Mouse (Mus musculus) limb, embryonic 13.5 days (tissue): ENCODE results near the gene Vps11. TPM values are rescaled to one million over a fixed set of nuclear protein-coding genes. Genes with fewer than 3 reads are reported as not detected.
"Not testable (repeated sequence)": the region's sequence is repeated elsewhere in the genome, so short reads cannot be mapped to it uniquely, and the experiment has no call there.

Experiments
- ATAC-seq: fragments of 200-750 bp; cut with Nextera tagmentation; 2 replicates; pipeline ENCODE4 v1.8.0; 2017; ENCODE audit warnings: low read depth, moderate number of reproducible peaks, moderate TSS enrichment; ENCODE audit not compliant: low FRiP score
- H3K27ac ChIP-seq: fragments of 300-500 bp; sonication (generic); 2 replicates; pipeline ENCODE4 v1.5.1; 2015; ENCODE audit warnings: inconsistent platforms, mild to moderate bottlenecking, moderate library complexity
- H3K27me3 ChIP-seq: fragments of 300-500 bp; sonication (generic); 2 replicates; pipeline ENCODE4 v1.6.1; 2015; ENCODE audit warnings: mild to moderate bottlenecking, inconsistent platforms
- H3K36me3 ChIP-seq: fragments of 300-500 bp; sonication (generic); 2 replicates; pipeline ENCODE4 v1.6.1; 2015; ENCODE audit warnings: inconsistent platforms, mild to moderate bottlenecking, moderate library complexity
- H3K4me1 ChIP-seq: fragments of 300-500 bp; sonication (generic); 2 replicates; pipeline ENCODE4 v1.6.1; 2015; ENCODE audit warnings: inconsistent platforms
- H3K4me2 ChIP-seq: fragments of 300-500 bp; sonication (generic); replicated peaks from 2 replicates; pipeline ENCODE4 v1.6.1; 2015; ENCODE audit warnings: inconsistent platforms, mild to moderate bottlenecking, moderate library complexity
- H3K4me3 ChIP-seq: fragments of 300-500 bp; sonication (generic); 2 replicates; pipeline ENCODE4 v1.5.1; 2015; ENCODE audit warnings: moderate library complexity, mild to moderate bottlenecking, inconsistent platforms
- H3K9ac ChIP-seq: fragments of 300-500 bp; sonication (generic); 2 replicates; pipeline ENCODE4 v1.6.1; 2015; ENCODE audit warnings: mild to moderate bottlenecking, inconsistent platforms
- H3K9me3 ChIP-seq: fragments of 300-500 bp; sonication (generic); 2 replicates; pipeline ENCODE4 v1.6.1; 2016; ENCODE audit warnings: inconsistent platforms
- WGBS: fragments of 180-500 bp; shearing (Covaris S2); methylation state at CpG from one replicate; pipeline ENCODE4 v1.1.7; 2015; 5-methylcytosine and 5-hydroxymethylcytosine counted together
- polyA plus RNA-seq: library from polyadenylated mRNA; unstranded; fragments of >200 nt; fragmentation: Nextera tagmentation; extraction: Ambion mirVana; gene quantifications from 2 replicates; pipeline ENCODE4 v1.2.1, GENCODE M21; 2015

Vps11 gene
- polyA plus RNA-seq, 1 experiment from 2014 or later, result 28.9 TPM

DNA sequence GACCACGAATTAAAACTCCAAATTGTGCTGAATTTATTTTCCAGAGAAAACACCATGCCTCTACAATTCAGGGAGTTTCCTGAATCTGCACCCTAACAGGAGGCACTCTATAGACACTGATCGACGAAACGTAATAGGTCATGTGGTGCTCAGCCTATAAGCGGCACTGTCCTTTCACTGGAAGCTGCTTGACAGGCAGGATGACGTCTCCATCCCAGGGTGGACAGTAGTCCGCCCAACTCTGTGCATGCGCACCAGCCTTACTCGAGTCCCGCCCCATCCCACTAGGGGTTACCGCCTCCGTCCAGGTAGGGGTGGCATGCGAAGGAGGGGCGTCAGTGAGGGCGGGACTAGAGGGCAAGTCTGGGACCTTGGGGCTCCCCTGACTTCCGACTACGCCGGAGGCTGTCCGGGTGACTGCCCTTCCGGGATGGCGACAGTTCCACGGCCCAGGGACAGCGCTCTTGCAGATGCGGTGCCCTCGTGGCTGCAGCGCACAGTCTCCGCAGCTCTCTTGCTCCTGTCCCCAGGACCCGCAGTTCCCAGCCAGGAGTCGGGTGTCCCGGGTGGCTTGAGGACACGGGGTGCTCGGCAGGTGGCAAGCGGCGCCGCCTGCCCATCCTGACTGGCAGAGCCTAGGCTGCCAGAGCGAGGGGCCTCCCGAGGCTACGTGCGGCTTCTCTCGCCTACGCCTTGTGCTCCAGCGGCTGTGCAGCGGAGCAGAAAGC lies 35.4 kb upstream of the Vps11 start, which contains the start of gene Slc37a4:
Gene Slc37a4 (plus strand): TSS at position 169 of the 728 bp plus-strand sequence.
- ATAC-seq, result peak; percentile 99
- Histone ChIP-seq H3K4me2 (peak within 1 kb of the TSS; percentile 98), H3K4me3 (peak within 1 kb of the TSS; percentile 72), H3K27me3 (peaks cover 14% of the 10 kb centered on the region), H3K9ac (peak within 1 kb of the TSS; percentile 82), H3K36me3 (peaks cover 33% of the 10 kb centered on the region), H3K9me3 (no peaks in the 10 kb centered on the region), H3K4me1 (peaks cover 14% of the 10 kb centered on the region), H3K27ac (peak within 1 kb of the TSS; percentile 72; the same call in 1 of the 2 replicates)
- under 1% methylated on average over 43 of the region's 43 CpGs for WGBS

GRCm38 (mm10) chr9:44391466-44391865 lies 30.0 kb upstream of the Vps11 start:
- Histone ChIP-seq H3K4me1 (no peaks in the 10 kb centered on the region), H3K4me2 (no peak overlapping the region), H3K9ac (no peak overlapping the region), H3K27ac (no peak overlapping the region), H3K4me3 (no peak overlapping the region), H3K27me3 (no peaks in the 10 kb centered on the region), H3K36me3 (peaks cover 60% of the 10 kb centered on the region), H3K9me3 (no peaks in the 10 kb centered on the region)
- WGBS, result 36% methylated on average over 4 of the region's 4 CpGs
- no peak for ATAC-seq

GRCm38 (mm10) chr9:44389273-44389672 lies 27.8 kb upstream of the Vps11 start:
- Histone ChIP-seq H3K4me1 (no peaks in the 10 kb centered on the region), H3K4me2 (no peak overlapping the region), H3K9ac (no peak overlapping the region), H3K4me3 (no peak overlapping the region), H3K36me3 (peaks cover 82% of the 10 kb centered on the region), H3K27me3 (no peaks in the 10 kb centered on the region), H3K9me3 (no peaks in the 10 kb centered on the region), H3K27ac (no peak overlapping the region)
- no peak for ATAC-seq
- 63% methylated on average over 8 of the region's 8 CpGs for WGBS

DNA sequence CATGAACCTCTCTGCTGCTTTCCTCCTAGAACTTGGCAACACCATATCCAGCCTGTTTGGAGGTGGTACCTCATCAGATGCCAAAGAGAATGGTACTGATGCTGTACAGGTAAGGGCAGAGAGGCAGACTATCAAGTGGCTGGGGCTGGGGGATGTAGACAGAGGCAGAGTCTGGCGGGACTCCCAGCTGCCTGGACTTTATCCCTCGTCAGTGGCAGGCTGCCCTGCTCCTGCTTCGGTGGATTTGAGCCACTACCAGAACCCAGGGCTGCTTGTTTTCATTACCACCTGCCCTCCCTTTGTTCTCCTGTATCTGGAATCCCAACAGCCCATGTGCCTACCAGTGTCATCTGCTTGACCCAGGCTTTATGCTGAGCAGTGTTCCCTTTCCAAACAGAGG lies 25.8 kb upstream of the Vps11 start:
- Histone ChIP-seq H3K4me3 (no peak overlapping the region), H3K9ac (peak overlapping the region; percentile 2; the same call in 1 of the 2 replicates), H3K4me1 (no peaks in the 10 kb centered on the region), H3K27me3 (no peaks in the 10 kb centered on the region), H3K4me2 (no peak overlapping the region), H3K9me3 (no peaks in the 10 kb centered on the region), H3K36me3 (peaks cover 96% of the 10 kb centered on the region), H3K27ac (no peak overlapping the region)
- no peak for ATAC-seq
- WGBS, result 73% methylated on average over 3 of the region's 3 CpGs

- Histone ChIP-seq H3K4me3 (no peak overlapping the region), H3K9ac (no peak overlapping the region), H3K27ac (no peak overlapping the region), H3K4me1 (peaks cover 14% of the 10 kb centered on the region), H3K4me2 (no peak overlapping the region), H3K36me3 (peaks cover 91% of the 10 kb centered on the region), H3K9me3 (no peaks in the 10 kb centered on the region), H3K27me3 (no peaks in the 10 kb centered on the region)
- WGBS, result 88% methylated on average over 13 of the region's 13 CpGs
- ATAC-seq, result no peak
Observed at GRCm38 (mm10) chr9:44384596-44384995, 23.1 kb upstream of the Vps11 start.

DNA sequence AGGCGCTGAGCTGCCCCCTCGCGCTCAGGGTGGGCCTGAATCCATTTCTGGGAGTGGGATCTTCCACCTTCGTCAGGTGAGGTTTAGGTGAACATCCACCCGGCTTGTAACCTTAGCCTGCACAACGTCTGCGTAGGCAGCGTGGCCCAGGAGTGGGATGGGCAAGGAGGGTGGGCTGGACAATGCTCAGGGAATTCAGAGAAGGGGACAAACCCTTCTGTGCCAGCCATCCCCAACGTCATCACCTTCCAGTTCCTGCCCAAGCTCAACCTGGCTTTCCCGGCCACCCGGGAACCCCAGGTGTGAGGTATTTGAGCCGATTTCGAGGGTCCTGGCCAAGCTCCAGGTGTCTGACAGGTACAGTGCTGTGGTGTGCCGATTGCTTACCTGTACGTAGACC lies 18.4 kb upstream of the Vps11 start:
- H3K36me3 ChIP-seq, result peaks cover 44% of the 10 kb centered on the region
- H3K4me3 ChIP-seq, result peak overlapping the region; percentile 93
- peaks cover 18% of the 10 kb centered on the region for H3K4me1 ChIP-seq
- H3K27ac ChIP-seq, result peak overlapping the region; percentile 84; the same call in 1 of the 2 replicates
- WGBS, result 7% methylated on average over 15 of the region's 15 CpGs
- ATAC-seq, result peak; percentile 37; the same call in 1 of the 2 replicates
- peak overlapping the region; percentile 96 for H3K9ac ChIP-seq
- H3K9me3 ChIP-seq, result no peaks in the 10 kb centered on the region
- H3K4me2 ChIP-seq, result peak overlapping the region; percentile 98
- H3K27me3 ChIP-seq, result no peaks in the 10 kb centered on the region

GRCm38 (mm10) chr9:44379054-44379834 lies 17.8 kb upstream of the Vps11 start, which contains the start of gene Hyou1:
Hyou1 (plus strand) TSS chr9:44379490.
- ATAC-seq, result peak; percentile 98
- Histone ChIP-seq H3K27ac (peak within 1 kb of the TSS; percentile 84), H3K4me1 (peaks cover 18% of the 10 kb centered on the region), H3K9me3 (no peaks in the 10 kb centered on the region), H3K4me2 (peak within 1 kb of the TSS; percentile 98), H3K4me3 (peak within 1 kb of the TSS; percentile 93), H3K27me3 (no peaks in the 10 kb centered on the region), H3K36me3 (peaks cover 37% of the 10 kb centered on the region), H3K9ac (peak within 1 kb of the TSS; percentile 96)
- WGBS, result under 1% methylated on average over 82 of the region's 83 CpGs

GRCm38 (mm10) chr9:44378153-44378730 lies 16.8 kb upstream of the Vps11 start:
- 0 out of 2 replicates have a peak overlapping the region, but pooled peaks have one; percentile 58 for H3K27ac ChIP-seq
- H3K4me3 ChIP-seq, result peak overlapping the region; percentile 93

GRCm38 (mm10) chr9:44377335-44377734 lies 15.9 kb upstream of the Vps11 start:
- not testable (repeated sequence) for ATAC-seq

More at GRCm38 (mm10) chr9:44378153-44378730, 16.8 kb upstream of the Vps11 start:
- H3K4me2 ChIP-seq, result peak overlapping the region; percentile 98
- no peak for ATAC-seq
- H3K27me3 ChIP-seq, result no peaks in the 10 kb centered on the region
- H3K9ac ChIP-seq, result peak overlapping the region; percentile 76
- H3K9me3 ChIP-seq, result no peaks in the 10 kb centered on the region
- peaks cover 27% of the 10 kb centered on the region for H3K36me3 ChIP-seq
- peaks cover 18% of the 10 kb centered on the region for H3K4me1 ChIP-seq
- 90% methylated on average over 5 of the region's 5 CpGs for WGBS

DNA sequence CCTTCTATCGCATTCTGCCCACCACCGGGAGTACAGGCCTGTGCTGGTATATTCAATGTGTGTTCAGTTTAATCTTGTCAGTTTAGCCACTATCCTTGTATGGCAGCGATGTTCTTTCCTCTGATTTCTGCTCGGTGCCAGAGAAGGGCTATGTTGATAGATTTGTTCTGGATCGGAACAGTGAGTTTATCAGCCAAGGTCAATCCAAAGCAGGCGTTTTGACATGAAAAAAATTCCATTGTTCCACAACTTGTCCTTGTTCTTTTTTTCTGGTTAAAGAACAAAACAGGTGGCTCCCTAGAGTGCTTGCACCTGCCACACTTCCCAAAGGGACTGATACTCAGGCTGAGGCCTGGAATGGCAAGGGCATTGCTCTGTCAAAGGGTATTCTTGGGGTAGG lies 14.7 kb upstream of the Vps11 start:
- Histone ChIP-seq H3K9me3 (no peaks in the 10 kb centered on the region), H3K4me1 (peaks cover 18% of the 10 kb centered on the region), H3K27ac (no peak overlapping the region), H3K36me3 (peaks cover 6% of the 10 kb centered on the region), H3K27me3 (no peaks in the 10 kb centered on the region), H3K4me2 (no peak overlapping the region), H3K4me3 (no peak overlapping the region), H3K9ac (no peak overlapping the region)
- no peak for ATAC-seq
- WGBS, result 90% methylated on average over 6 of the region's 6 CpGs

More at GRCm38 (mm10) chr9:44377335-44377734, 15.9 kb upstream of the Vps11 start:
- not testable (repeated sequence) for H3K4me2 ChIP-seq, H3K4me3 ChIP-seq, H3K9me3 ChIP-seq, H3K9ac ChIP-seq, H3K27ac ChIP-seq, H3K27me3 ChIP-seq
- peaks cover 18% of the 10 kb centered on the region for H3K36me3 ChIP-seq
- 89% methylated on average over 2 of the region's 2 CpGs for WGBS
- peaks cover 18% of the 10 kb centered on the region for H3K4me1 ChIP-seq

GRCm38 (mm10) chr9:44373386-44373785 lies 11.9 kb upstream of the Vps11 start:
- Histone ChIP-seq H3K27me3 (no peaks in the 10 kb centered on the region), H3K9ac (no peak overlapping the region), H3K4me2 (no peak overlapping the region), H3K27ac (no peak overlapping the region), H3K4me1 (peaks cover 2% of the 10 kb centered on the region; the same call in 1 of the 2 replicates), H3K4me3 (no peak overlapping the region), H3K36me3 (no peaks in the 10 kb centered on the region), H3K9me3 (no peaks in the 10 kb centered on the region)
- no peak for ATAC-seq

DNA sequence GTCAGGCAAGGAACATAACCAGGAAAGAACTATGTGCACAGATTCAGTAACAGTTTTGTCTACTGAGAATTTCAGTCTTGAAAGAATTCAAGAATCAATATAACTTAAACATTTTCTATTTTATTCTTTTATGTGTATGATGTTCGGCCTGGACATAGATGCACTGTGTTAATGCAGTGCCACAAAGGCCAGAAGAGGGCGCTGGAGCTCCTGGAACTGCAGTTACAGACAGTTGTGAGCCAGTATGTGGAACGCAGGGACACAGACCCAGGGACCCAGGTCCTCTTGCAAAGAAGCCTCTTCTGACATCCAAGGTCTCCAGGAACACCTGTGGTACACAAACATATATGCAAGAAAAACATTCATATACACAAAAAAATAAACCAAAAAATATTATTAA lies 3.0 kb upstream of the Vps11 start:
- Histone ChIP-seq H3K4me3 (no peak overlapping the region), H3K27me3 (no peaks in the 10 kb centered on the region), H3K9me3 (no peaks in the 10 kb centered on the region), H3K4me2 (no peak overlapping the region), H3K27ac (no peak overlapping the region), H3K4me1 (peaks cover 8% of the 10 kb centered on the region), H3K9ac (no peak overlapping the region), H3K36me3 (peaks cover 5% of the 10 kb centered on the region)
- WGBS, result 61% methylated on average over 3 of the region's 3 CpGs
- ATAC-seq, result no peak
